Mouse (Mus musculus): ENCODE measurements at regions not wholly inside any gene's neighbourhood (a gene's known extent, or its start where the extent isn't known, plus 50 kb on each side); places are given as distances from the start of the nearest gene placed in this dataset.

- no peak for TF ChIP-seq POLR2A (IDR thresholded peaks at IDR 0.05; ENCODE audit: extremely low read depth, insufficient read depth, low read length)
- no peak for TF ChIP-seq CTCF (IDR thresholded peaks at IDR 0.05; ENCODE audit: extremely low read depth, insufficient read depth, low read length)
Observed at GRCm38 (mm10) chr10:3647811-3648731, 92.1 kb upstream of the Plekhg1 start.

Measured in cortical plate, adult 2 months (tissue).